Mouse (Mus musculus) kidney, adult 2 months (tissue): Measurements from ENCODE around the gene Stau1.
A peak's percentile ranks its signal among the peaks of the same experiment; 100 is the strongest.

ENCODE experiments used
- CTCF ChIP-seq: fragments of 200-500 bp; conservative IDR thresholded peaks from 2 replicates; pipeline ENCODE4 v1.5.1; 2011; ENCODE audit warnings: low read depth, mild to moderate bottlenecking, control low read depth, low read length, moderate library complexity, mixed read lengths; ENCODE audit not compliant: insufficient read depth, insufficient read length
- POLR2A ChIP-seq: fragments of 200-500 bp; IDR thresholded peaks from one replicate; pipeline ENCODE4 v1.6.1; 2011; ENCODE audit warnings: low read depth, low read length, control low read depth

GRCm38 (mm10) chr2:167004099-167004854 is 8.2 kb upstream of the Stau1 start:
- TF ChIP-seq CTCF (peak; percentile 60), POLR2A (no peak)
